Mouse (Mus musculus) cerebellum, adult (tissue): ENCODE data around the gene 5031439G07Rik.

ENCODE experiments used
- ATAC-seq: cut with Nextera tagmentation; 2 replicates; pipeline ENCODE4 v1.9.2; 2017; ENCODE audit warnings: mild to moderate bottlenecking, moderate library complexity, mixed read lengths; ENCODE audit not compliant: insufficient number of reproducible peaks, low FRiP score, low TSS enrichment

5031439G07Rik gene

GRCm38 (mm10) chr15:84995967-84996366, 7.6 kb upstream of the 5031439G07Rik start:
- no peak for ATAC-seq

GRCm38 (mm10) chr15:84995041-84995440, 6.7 kb upstream of the 5031439G07Rik start:
- no peak for ATAC-seq

- no peak for ATAC-seq
These were observed 6.1 kb upstream of the 5031439G07Rik start for GRCm38 (mm10) chr15:84994498-84994897.

- no peak for ATAC-seq
These were observed 1.4 kb upstream of the 5031439G07Rik start for GRCm38 (mm10) chr15:84989771-84990170.

GRCm38 (mm10) chr15:84989098-84989497, 747 bp upstream of the 5031439G07Rik start:
- no peak for ATAC-seq

GRCm38 (mm10) chr15:84987020-84987815, 1.1 kb downstream of the 5031439G07Rik start:
- ATAC-seq = peak; percentile 31; the same call in 1 of the 2 replicates

- no peak for ATAC-seq
These were observed 2.0 kb downstream of the 5031439G07Rik start for GRCm38 (mm10) chr15:84986171-84987019.

GRCm38 (mm10) chr15:84985516-84986160, 2.7 kb downstream of the 5031439G07Rik start:
- ATAC-seq = no peak

- ATAC-seq = no peak
These were observed 4.6 kb downstream of the 5031439G07Rik start for GRCm38 (mm10) chr15:84983721-84984120.

- no peak for ATAC-seq
These were observed 5.5 kb downstream of the 5031439G07Rik start for GRCm38 (mm10) chr15:84982888-84983287.

GRCm38 (mm10) chr15:84981609-84982313, 6.6 kb downstream of the 5031439G07Rik start:
- no peak for ATAC-seq

- no peak for ATAC-seq
These were observed 12.6 kb downstream of the 5031439G07Rik start for GRCm38 (mm10) chr15:84975729-84976128.

- ATAC-seq = no peak
These were observed 14.8 kb downstream of the 5031439G07Rik start for GRCm38 (mm10) chr15:84973544-84973871.

- peak; percentile 38 for ATAC-seq
These were observed 15.3 kb downstream of the 5031439G07Rik start for GRCm38 (mm10) chr15:84972860-84973543.

- no peak for ATAC-seq
These were observed 19.8 kb downstream of the 5031439G07Rik start for GRCm38 (mm10) chr15:84968534-84968933.

- 0 out of 2 replicates have a peak, but pooled peaks have one; percentile 40 for ATAC-seq
These were observed 22.6 kb downstream of the 5031439G07Rik start for GRCm38 (mm10) chr15:84965575-84966360.

GRCm38 (mm10) chr15:84964771-84965170, 23.6 kb downstream of the 5031439G07Rik start:
- ATAC-seq = no peak

GRCm38 (mm10) chr15:84962518-84962917, 25.8 kb downstream of the 5031439G07Rik start:
- no peak for ATAC-seq

- ATAC-seq = peak; percentile 38; the same call in 1 of the 2 replicates
These were observed 27.7 kb downstream of the 5031439G07Rik start for GRCm38 (mm10) chr15:84960692-84961091.
